Mouse (Mus musculus): ENCODE data around the gene Grifin. TPM values are rescaled to one million over a fixed set of nuclear protein-coding genes. Genes with fewer than 3 reads are reported as not detected.

Gene Grifin
- polyA plus RNA-seq, 1 experiment, result not detected

GRCm38 (mm10) chr5:140571673-140572072 is 6.8 kb upstream of the Grifin start:
- H3K4me1 ChIP-seq (ENCODE audit: control insufficient read depth, insufficient read depth, insufficient read length, low read length), result peaks cover 30% of the 10 kb centered on the region

GRCm38 (mm10) chr5:140571201-140571600 is 6.3 kb upstream of the Grifin start:
- Histone ChIP-seq H3K4me1 (ENCODE audit: control insufficient read depth, insufficient read depth, insufficient read length, low read length) (peaks cover 30% of the 10 kb centered on the region), H3K4me3 (ENCODE audit: insufficient read depth, low read depth, low read length) (no peak overlapping the region), H3K27ac (replicated peaks; ENCODE audit: low read depth, low read length) (peak overlapping the region; percentile 35)

More at GRCm38 (mm10) chr5:140571673-140572072, 6.8 kb upstream of the Grifin start:
- H3K4me3 ChIP-seq (ENCODE audit: insufficient read depth, low read depth, low read length), result peak overlapping the region; percentile 8; the same call in 1 of the 2 replicates
- H3K27ac ChIP-seq (replicated peaks; ENCODE audit: low read depth, low read length), result peak overlapping the region; percentile 86

- Histone ChIP-seq H3K27ac (replicated peaks; ENCODE audit: low read depth, low read length) (no peak overlapping the region), H3K4me1 (ENCODE audit: control insufficient read depth, insufficient read depth, insufficient read length, low read length) (peaks cover 33% of the 10 kb centered on the region), H3K4me3 (ENCODE audit: insufficient read depth, low read depth, low read length) (no peak overlapping the region)
These were observed 5.5 kb upstream of the Grifin start for GRCm38 (mm10) chr5:140570223-140570870.

- Histone ChIP-seq H3K27ac (replicated peaks; ENCODE audit: low read depth, low read length) (no peak overlapping the region), H3K4me1 (ENCODE audit: control insufficient read depth, insufficient read depth, insufficient read length, low read length) (peaks cover 30% of the 10 kb centered on the region), H3K4me3 (ENCODE audit: insufficient read depth, low read depth, low read length) (no peak overlapping the region)
These were observed 4.2 kb upstream of the Grifin start for GRCm38 (mm10) chr5:140569032-140569595.

GRCm38 (mm10) chr5:140568321-140568970 is 3.6 kb upstream of the Grifin start:
- Histone ChIP-seq H3K27ac (replicated peaks; ENCODE audit: low read depth, low read length) (peak overlapping the region; percentile 65), H3K4me1 (ENCODE audit: control insufficient read depth, insufficient read depth, insufficient read length, low read length) (peaks cover 28% of the 10 kb centered on the region), H3K4me3 (ENCODE audit: insufficient read depth, low read depth, low read length) (no peak overlapping the region)

GRCm38 (mm10) chr5:140567751-140568150 is 2.9 kb upstream of the Grifin start:
- Histone ChIP-seq H3K4me1 (ENCODE audit: control insufficient read depth, insufficient read depth, insufficient read length, low read length) (peaks cover 22% of the 10 kb centered on the region), H3K4me3 (ENCODE audit: insufficient read depth, low read depth, low read length) (no peak overlapping the region), H3K27ac (replicated peaks; ENCODE audit: low read depth, low read length) (peak overlapping the region; percentile 35)

GRCm38 (mm10) chr5:140567321-140567720 is 2.5 kb upstream of the Grifin start:
- Histone ChIP-seq H3K27ac (replicated peaks; ENCODE audit: low read depth, low read length) (peak overlapping the region; percentile 35; the same call in 1 of the 2 replicates), H3K4me1 (ENCODE audit: control insufficient read depth, insufficient read depth, insufficient read length, low read length) (peaks cover 21% of the 10 kb centered on the region), H3K4me3 (ENCODE audit: insufficient read depth, low read depth, low read length) (no peak overlapping the region)

GRCm38 (mm10) chr5:140566271-140566670 is 1.4 kb upstream of the Grifin start:
- Histone ChIP-seq H3K4me3 (ENCODE audit: insufficient read depth, low read depth, low read length) (no peak overlapping the region), H3K4me1 (ENCODE audit: control insufficient read depth, insufficient read depth, insufficient read length, low read length) (peaks cover 21% of the 10 kb centered on the region), H3K27ac (replicated peaks; ENCODE audit: low read depth, low read length) (no peak overlapping the region)

- Histone ChIP-seq H3K4me1 (ENCODE audit: control insufficient read depth, insufficient read depth, insufficient read length, low read length) (peaks cover 21% of the 10 kb centered on the region), H3K27ac (replicated peaks; ENCODE audit: low read depth, low read length) (no peak overlapping the region), H3K4me3 (ENCODE audit: insufficient read depth, low read depth, low read length) (no peak overlapping the region)
These were observed 985 bp upstream of the Grifin start for GRCm38 (mm10) chr5:140565856-140566255.

- no peak overlapping the region for H3K4me3 ChIP-seq (ENCODE audit: insufficient read depth, low read depth, low read length)
- no peak overlapping the region for H3K27ac ChIP-seq (replicated peaks; ENCODE audit: low read depth, low read length)
- peaks cover 21% of the 10 kb centered on the region for H3K4me1 ChIP-seq (ENCODE audit: control insufficient read depth, insufficient read depth, insufficient read length, low read length)
These were observed 580 bp upstream of the Grifin start for GRCm38 (mm10) chr5:140565451-140565850.

- H3K4me3 ChIP-seq (ENCODE audit: insufficient read depth, low read depth, low read length), result no peak overlapping the region
- H3K27ac ChIP-seq (replicated peaks; ENCODE audit: low read depth, low read length), result no peak overlapping the region
- peaks cover 11% of the 10 kb centered on the region for H3K4me1 ChIP-seq (ENCODE audit: control insufficient read depth, insufficient read depth, insufficient read length, low read length)
These were observed 2.3 kb downstream of the Grifin start for GRCm38 (mm10) chr5:140562601-140563000.

- no peak overlapping the region for H3K27ac ChIP-seq (replicated peaks; ENCODE audit: low read depth, low read length)
- no peaks in the 10 kb centered on the region for H3K4me1 ChIP-seq (ENCODE audit: control insufficient read depth, insufficient read depth, insufficient read length, low read length)
- H3K4me3 ChIP-seq (ENCODE audit: insufficient read depth, low read depth, low read length), result no peak overlapping the region
These were observed 8.0 kb downstream of the Grifin start for GRCm38 (mm10) chr5:140556859-140557258.

GRCm38 (mm10) chr5:140553719-140554118 is 11.2 kb downstream of the Grifin start:
- H3K4me1 ChIP-seq (ENCODE audit: control insufficient read depth, insufficient read depth, insufficient read length, low read length), result no peaks in the 10 kb centered on the region

GRCm38 (mm10) chr5:140549306-140550047 is 15.4 kb downstream of the Grifin start:
- Histone ChIP-seq H3K4me3 (ENCODE audit: insufficient read depth, low read depth, low read length) (no peak overlapping the region), H3K27ac (replicated peaks; ENCODE audit: low read depth, low read length) (peak overlapping the region; percentile 51), H3K4me1 (ENCODE audit: control insufficient read depth, insufficient read depth, insufficient read length, low read length) (no peaks in the 10 kb centered on the region)

More at GRCm38 (mm10) chr5:140553719-140554118, 11.2 kb downstream of the Grifin start:
- Histone ChIP-seq H3K4me3 (ENCODE audit: insufficient read depth, low read depth, low read length) (no peak overlapping the region), H3K27ac (replicated peaks; ENCODE audit: low read depth, low read length) (no peak overlapping the region)

GRCm38 (mm10) chr5:140546332-140546731 is 18.5 kb downstream of the Grifin start:
- no peak overlapping the region for H3K4me3 ChIP-seq (ENCODE audit: insufficient read depth, low read depth, low read length)
- H3K4me1 ChIP-seq (ENCODE audit: control insufficient read depth, insufficient read depth, insufficient read length, low read length), result no peaks in the 10 kb centered on the region
- no peak overlapping the region for H3K27ac ChIP-seq (replicated peaks; ENCODE audit: low read depth, low read length)
